Mouse (Mus musculus) heart, adult 8-10 months (tissue): ENCODE measurements at regions not wholly inside any gene's neighbourhood (a gene's known extent, or its start where the extent isn't known, plus 50 kb on each side); places are given as distances from the start of the nearest gene placed in this dataset. TPM values are rescaled to one million over a fixed set of nuclear protein-coding genes. Genes with fewer than 3 reads are reported as not detected.

Experiments
- DNase-seq: peaks from one replicate; pipeline ENCODE4 v3.0.0; 2022; ENCODE audit warnings: low spot score
- microRNA-seq: library from miRNA; unstranded; fragments of <30 nt; microRNA quantifications from one replicate; pipeline ENCODE4 v1.2.0, GENCODE M21; 2022

- no peak for DNase-seq
Observed at GRCm38 (mm10) chr1:83509356-83509755, 101.4 kb upstream of the Sphkap start.

- no peak for DNase-seq
Observed at GRCm38 (mm10) chr1:83505386-83505785, 97.4 kb upstream of the Sphkap start.

GRCm38 (mm10) chr1:83496888-83497287 is 88.9 kb upstream of the Sphkap start:
- no peak for DNase-seq

- no peak for DNase-seq
Observed at GRCm38 (mm10) chr1:83496380-83496779, 88.4 kb upstream of the Sphkap start.

- no peak for DNase-seq
Observed at GRCm38 (mm10) chr1:83495022-83495421, 87.0 kb upstream of the Sphkap start.

- no peak for DNase-seq
Observed at GRCm38 (mm10) chr1:83479111-83479510, 71.1 kb upstream of the Sphkap start.

Small RNA genes in the stretch of these regions (microRNA-seq; reads per million reads assigned to microRNA genes)
- gene Gm25754 = not detected
